Mouse (Mus musculus) C2C12 (cell line): ENCODE results near the gene Tbc1d14. TPM values are rescaled to one million over a fixed set of nuclear protein-coding genes. Genes with fewer than 3 reads are reported as not detected.

ENCODE experiments used
- H3K27me3 ChIP-seq: one replicate; pipeline ENCODE4 v1.6.1; 2011; ENCODE audit not compliant: control insufficient read depth, insufficient read depth, insufficient read length
- H3K36me3 ChIP-seq: one replicate; pipeline ENCODE4 v1.6.1; 2011; ENCODE audit not compliant: control insufficient read depth, insufficient read depth
- H3K4me3 ChIP-seq: one replicate; pipeline ENCODE4 v1.5.1; 2011; ENCODE audit warnings: mild to moderate bottlenecking, control low read depth; ENCODE audit not compliant: poor library complexity, insufficient read depth, severe bottlenecking
- H3K79me2 ChIP-seq: one replicate; pipeline ENCODE4 v1.6.1; 2011; ENCODE audit not compliant: control insufficient read depth, insufficient read depth
- H3K79me3 ChIP-seq: one replicate; pipeline ENCODE4 v1.6.1; 2011; ENCODE audit warnings: low read depth, control low read depth
- H3ac ChIP-seq: one replicate; pipeline ENCODE3; 2011; ENCODE audit warnings: low read depth; ENCODE audit not compliant: control insufficient read depth, insufficient read length
- CEBPB ChIP-seq: IDR thresholded peaks from one replicate; pipeline ENCODE4 v1.6.1; 2011; ENCODE audit warnings: low read depth, mild to moderate bottlenecking, control low read depth, moderate library complexity
- CTCF ChIP-seq: IDR thresholded peaks from one replicate; pipeline ENCODE4 v1.5.1; 2011; ENCODE audit not compliant: control insufficient read depth, insufficient read depth, insufficient read length
- FOSL1 ChIP-seq: IDR thresholded peaks from one replicate; pipeline ENCODE4 v1.8.0; 2011; ENCODE audit warnings: mild to moderate bottlenecking, low read length; ENCODE audit not compliant: poor library complexity, insufficient read depth, severe bottlenecking
- MAX ChIP-seq: IDR thresholded peaks from one replicate; pipeline ENCODE4 v1.6.1; 2011; ENCODE audit warnings: mild to moderate bottlenecking, control low read depth
- MYOD1 ChIP-seq: IDR thresholded peaks from one replicate; pipeline ENCODE4 v1.6.1; 2011; ENCODE audit warnings: low read depth; ENCODE audit not compliant: control insufficient read depth, insufficient read length
- MYOG ChIP-seq: IDR thresholded peaks from one replicate; pipeline ENCODE4 v1.6.1; 2011; ENCODE audit not compliant: control insufficient read depth, insufficient read length; ENCODE audit errors: extremely low read depth
- USF1 ChIP-seq: IDR thresholded peaks from one replicate; pipeline ENCODE4 v1.6.1; 2011; ENCODE audit warnings: low read depth, mild to moderate bottlenecking, control low read depth, moderate library complexity
- polyA plus RNA-seq: library from polyadenylated mRNA; unstranded; fragments of >200 nt; fragmentation: generic; extraction: Trizol; gene quantifications from one replicate; pipeline ENCODE4 v1.2.1, GENCODE M21; 2012; ENCODE audit warnings: missing spikeins

The Tbc1d14 gene
- polyA plus RNA-seq, 1 experiment: 10.7 TPM

DNA sequence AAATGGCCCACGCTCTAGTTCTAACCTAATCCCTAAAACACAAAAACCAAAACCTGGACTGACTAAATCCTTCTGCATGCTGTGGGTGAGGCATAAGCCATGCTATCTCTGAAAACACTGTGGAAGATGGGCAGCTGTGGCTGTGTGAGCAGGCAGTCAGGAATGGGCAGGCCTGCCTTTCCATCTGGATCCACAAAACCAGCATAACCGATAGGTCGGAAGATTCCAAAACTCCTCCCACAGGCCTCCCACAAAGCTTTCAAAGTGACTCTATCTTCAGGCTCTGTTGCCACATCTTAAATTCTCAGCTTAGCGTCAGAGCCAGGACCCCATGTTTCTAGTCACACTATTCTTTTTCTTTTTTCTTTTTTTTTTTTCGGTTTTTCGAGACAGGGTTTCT lies 99.2 kb downstream of the Tbc1d14 start:
- TF ChIP-seq MYOG (no peak), USF1 (no peak), CEBPB (no peak)
- H3K36me3 ChIP-seq: peaks cover 22% of the 10 kb centered on the region
- no peaks in the 10 kb centered on the region for H3K79me2 ChIP-seq

DNA sequence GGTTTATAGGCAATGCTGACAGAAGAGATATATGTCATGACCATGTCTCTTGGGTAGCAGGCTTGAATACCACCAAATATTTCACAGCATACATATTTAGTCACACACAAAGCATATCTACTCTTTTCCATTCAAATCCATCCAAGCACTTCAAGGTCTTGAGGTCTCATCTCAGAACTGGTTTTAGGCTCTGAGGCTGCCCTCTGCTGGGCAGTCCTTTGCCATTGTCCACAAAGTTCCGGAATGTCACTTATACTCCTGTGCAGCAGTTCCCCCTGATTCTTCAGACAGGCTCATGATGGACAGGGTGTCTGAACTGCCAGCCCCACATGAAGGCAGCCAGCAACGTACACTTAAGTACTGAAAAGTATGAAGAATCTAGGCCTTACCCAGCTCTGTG lies 103.9 kb downstream of the Tbc1d14 start:
- Histone ChIP-seq H3ac (no peak overlapping the region), H3K4me3 (no peak overlapping the region), H3K79me2 (no peaks in the 10 kb centered on the region), H3K36me3 (peaks cover 15% of the 10 kb centered on the region), H3K27me3 (no peaks in the 10 kb centered on the region), H3K79me3 (no peaks in the 10 kb centered on the region)
- no peak for TF ChIP-seq USF1

More for the DNA sequence above, 99.2 kb downstream of the Tbc1d14 start:
- no peaks in the 10 kb centered on the region for H3K27me3 ChIP-seq
- H3ac ChIP-seq: no peak overlapping the region
- no peak overlapping the region for H3K4me3 ChIP-seq
- H3K79me3 ChIP-seq: no peaks in the 10 kb centered on the region

DNA sequence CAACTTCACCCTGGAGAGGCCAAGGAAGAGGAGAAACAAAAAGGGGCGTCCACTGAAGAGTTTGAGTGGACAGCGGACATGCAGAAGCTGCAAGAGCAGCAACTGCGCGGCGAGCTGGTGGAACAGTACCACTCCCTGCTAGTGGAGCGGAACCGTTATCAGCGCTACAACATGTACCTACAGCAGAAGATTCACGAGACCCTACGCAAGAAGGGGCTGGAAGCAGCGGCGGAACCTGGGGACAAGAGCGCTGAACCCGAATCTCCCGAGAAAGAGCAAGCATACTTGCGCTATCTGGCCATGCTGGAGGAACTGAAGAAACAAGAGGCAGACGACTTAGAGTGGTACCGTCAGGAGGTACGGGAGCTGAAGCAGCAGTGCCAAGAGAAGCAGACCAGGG lies 107.8 kb downstream of the Tbc1d14 start:
- no peak overlapping the region for H3ac ChIP-seq
- no peak overlapping the region for H3K4me3 ChIP-seq
- H3K79me2 ChIP-seq: peaks cover 36% of the 10 kb centered on the region
- no peaks in the 10 kb centered on the region for H3K36me3 ChIP-seq
- no peak for TF ChIP-seq MYOG
- TF ChIP-seq MAX: no peak
- no peak for TF ChIP-seq CEBPB
- no peak for TF ChIP-seq CTCF
- peaks cover 25% of the 10 kb centered on the region for H3K79me3 ChIP-seq
- no peaks in the 10 kb centered on the region for H3K27me3 ChIP-seq

DNA sequence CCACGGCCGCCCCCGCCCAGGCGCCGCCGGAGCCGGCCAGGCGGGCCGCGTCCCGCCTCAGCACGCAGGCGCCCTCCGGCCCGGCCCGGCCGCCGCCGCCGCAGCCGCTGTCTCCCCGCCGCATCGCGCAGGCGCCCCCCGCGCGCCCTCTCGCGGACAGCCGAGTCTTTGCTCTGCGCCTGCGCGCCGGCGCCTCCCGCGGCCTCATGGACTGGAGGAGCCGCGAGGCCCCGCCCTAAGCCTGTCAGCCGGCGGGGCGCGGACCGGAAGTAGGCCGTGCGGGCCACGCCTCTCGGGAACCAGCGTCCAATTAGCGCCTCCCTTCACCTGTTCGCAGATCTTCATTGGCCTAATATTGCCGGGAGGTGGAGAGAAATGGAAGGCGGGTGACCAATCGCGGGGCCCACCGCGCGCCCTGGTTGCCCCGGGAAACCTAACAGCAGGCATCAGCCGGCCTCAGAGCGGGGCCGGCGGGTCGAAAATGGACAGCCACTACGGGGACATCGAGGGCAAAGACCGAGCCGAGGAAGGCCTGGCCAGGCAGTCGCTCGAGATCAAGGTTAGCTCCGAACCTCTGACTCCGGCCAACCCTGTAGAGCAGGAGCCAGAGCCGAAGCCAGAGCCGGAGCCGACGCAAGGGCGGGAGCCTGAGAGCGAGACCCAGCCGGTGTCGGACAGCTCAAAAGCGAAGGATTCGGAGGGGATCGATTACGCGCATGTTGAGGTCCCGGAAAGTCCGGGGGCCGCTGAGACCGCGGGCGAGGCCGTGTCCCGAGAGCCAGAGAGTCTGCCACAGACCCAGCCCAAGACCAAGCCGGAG lies 108.7 kb downstream of the Tbc1d14 start, which contains the start of the genes Tada2b and Ccdc96:
Gene Tada2b (minus strand): TSS at position 115 of the 820 bp plus-strand sequence.
Gene Ccdc96 (plus strand): TSS at position 418 of the 820 bp plus-strand sequence.
- H3K79me3 ChIP-seq: peaks cover 33% of the 10 kb centered on the region
- H3K27me3 ChIP-seq: no peaks in the 10 kb centered on the region
- H3K79me2 ChIP-seq: peaks cover 46% of the 10 kb centered on the region
- H3ac ChIP-seq: peak within 1 kb of the TSS; percentile 97
- TF ChIP-seq CTCF: peak; percentile 90
- TF ChIP-seq FOSL1: no peak
- no peak for TF ChIP-seq MYOG
- peak within 1 kb of the TSS; percentile 60 for H3K4me3 ChIP-seq
- H3K36me3 ChIP-seq: no peaks in the 10 kb centered on the region

DNA sequence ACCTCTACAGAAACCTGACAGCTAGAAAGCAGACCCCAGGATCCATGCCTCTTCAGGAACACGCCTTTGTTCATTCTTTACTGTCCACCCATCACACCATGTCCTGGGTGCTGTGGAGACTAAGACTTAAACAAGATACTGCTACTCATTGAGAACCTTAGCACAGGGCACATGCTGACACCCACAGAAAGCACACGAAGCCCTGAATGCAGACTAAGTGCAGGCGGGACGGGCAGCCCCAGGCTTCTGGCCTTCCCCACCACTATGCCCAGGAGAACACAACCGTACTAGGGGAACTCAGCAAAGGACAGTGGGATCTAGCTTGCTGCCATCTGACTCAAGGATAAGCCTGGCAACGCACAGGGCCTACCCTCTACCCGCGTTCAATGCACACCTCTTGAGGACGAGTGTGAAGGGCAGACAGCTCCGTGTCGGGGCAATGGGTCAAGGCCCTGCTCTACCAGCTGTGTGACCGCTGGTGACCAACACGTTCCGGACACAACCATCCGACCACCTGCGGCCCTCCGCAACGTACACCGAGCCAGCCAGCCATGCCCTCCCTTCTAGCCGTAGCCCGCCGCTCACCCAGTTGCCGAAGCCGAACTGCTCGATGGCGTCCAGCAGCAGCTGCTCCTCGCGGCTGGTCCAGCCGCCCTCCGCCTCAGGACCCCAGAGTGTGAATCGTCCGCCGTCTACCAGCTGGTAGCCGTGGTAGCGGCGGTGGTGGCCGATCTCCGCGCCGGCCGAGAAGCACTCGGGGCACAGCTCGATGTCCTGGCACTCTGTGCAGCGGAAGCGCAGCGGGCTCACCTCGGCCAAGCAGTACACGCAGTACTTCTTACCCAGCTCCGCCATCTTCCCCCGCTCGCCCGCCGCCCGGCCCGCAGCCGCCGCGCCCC lies 109.6 kb downstream of the Tbc1d14 start:
- Histone ChIP-seq H3ac (peak overlapping the region; percentile 97), H3K36me3 (peaks cover under 1% of the 10 kb centered on the region), H3K4me3 (peak overlapping the region; percentile 60), H3K79me2 (peaks cover 55% of the 10 kb centered on the region), H3K79me3 (peaks cover 38% of the 10 kb centered on the region), H3K27me3 (no peaks in the 10 kb centered on the region)
- TF ChIP-seq CEBPB (no peak), MYOG (no peak), MYOD1 (no peak), MAX (no peak), CTCF (no peak), USF1 (no peak), FOSL1 (no peak)

DNA sequence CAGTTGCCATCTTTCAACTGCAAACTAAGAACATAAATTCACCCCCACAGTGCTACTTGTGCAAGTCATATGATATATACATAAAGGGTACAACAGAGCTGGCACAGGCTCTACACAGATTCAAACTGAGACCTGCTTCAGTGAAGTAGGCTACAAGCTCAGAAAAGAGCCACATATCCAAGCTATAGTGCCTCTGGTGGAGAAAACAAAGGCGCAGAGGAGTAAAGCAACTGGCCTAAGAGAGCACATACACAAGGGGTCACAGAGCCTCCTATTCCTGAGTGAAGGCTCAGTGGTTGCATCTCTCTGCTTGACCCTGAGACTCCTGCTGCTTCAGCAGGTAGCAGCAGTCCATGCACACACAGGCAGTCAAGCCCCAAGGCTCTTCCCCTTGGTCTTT lies 112.0 kb downstream of the Tbc1d14 start:
- peaks cover 6% of the 10 kb centered on the region for H3K36me3 ChIP-seq
- TF ChIP-seq MYOD1 (no peak), MAX (no peak), FOSL1 (no peak), CTCF (no peak), MYOG (no peak), USF1 (no peak), CEBPB (no peak)
- H3K79me2 ChIP-seq: peaks cover 76% of the 10 kb centered on the region
- no peaks in the 10 kb centered on the region for H3K27me3 ChIP-seq
- peaks cover 46% of the 10 kb centered on the region for H3K79me3 ChIP-seq
- no peak overlapping the region for H3K4me3 ChIP-seq
- no peak overlapping the region for H3ac ChIP-seq
